Mouse (Mus musculus) thymus, postnatal 0 days (tissue): ENCODE data around the gene 2610318N02Rik. TPM values are rescaled to one million over a fixed set of nuclear protein-coding genes. Genes with fewer than 3 reads are reported as not detected.
A peak's percentile ranks its signal among the peaks of the same experiment; 100 is the strongest.

Experiments used
- microRNA counts: library from miRNA; unstranded; fragments of <30 nt; microRNA quantifications from one replicate; lab custom pipeline; 2015
- microRNA-seq: library from miRNA; unstranded; fragments of <30 nt; microRNA quantifications from one replicate; pipeline ENCODE4, GENCODE M21; 2016; ENCODE audit warnings: borderline number of aligned reads
- polyA plus RNA-seq: library from polyadenylated mRNA; unstranded; fragments of >200 nt; fragmentation: Nextera tagmentation; extraction: Ambion mirVana; gene quantifications from 2 replicates; pipeline ENCODE4 v1.2.1, GENCODE M21; 2015

Gene 2610318N02Rik
- polyA plus RNA-seq, 1 experiment from 2014 or later = 61.3 TPM

MicroRNAs encoded within 50 kb of the gene (microRNA counts, 519-probe panel; counts per million panel counts)
- microRNA mmu-miR-130b (lab: Ali Mortazavi, UCI) (6,538 counts per million, percentile 92 among the panel's probes with 10 or more counts), microRNA mmu-miR-301b (lab: Ali Mortazavi, UCI) (473 counts per million, percentile 71 among the panel's probes with 10 or more counts)

Small RNA genes lying within 50 kb of the gene (microRNA-seq; reads per million reads assigned to microRNA genes)
- gene Mir130b = 13,751 reads per million, percentile 95 among the genes with 10 or more reads in this experiment
- 141 reads per million, percentile 50 among the genes with 10 or more reads in this experiment for gene Mir301b

Other genes starting within 250 kb of the 2610318N02Rik start
- 18.1 and 19.8 TPM in 2 replicates for gene Ppm1f, start 228.7 kb downstream of the 2610318N02Rik start, polyA plus RNA-seq
- 180 and 190 TPM in 2 replicates for gene Mapk1, start 141.8 kb downstream of the 2610318N02Rik start, polyA plus RNA-seq
- gene Ypel1, start 55.5 kb downstream of the 2610318N02Rik start, polyA plus RNA-seq = 10.2 and 12.2 TPM in 2 replicates
- gene Ppil2, start 13.9 kb downstream of the 2610318N02Rik start, polyA plus RNA-seq = 148 and 150 TPM in 2 replicates
- gene Sdf2l1, start 7.2 kb upstream of the 2610318N02Rik start, polyA plus RNA-seq = 74.2 and 113 TPM in 2 replicates
- 17.2 and 18.7 TPM in 2 replicates for gene Ydjc, start 19.5 kb upstream of the 2610318N02Rik start, polyA plus RNA-seq
- 0.73 and 1.3 TPM in 2 replicates for gene Ccdc116, start 22.1 kb upstream of the 2610318N02Rik start, polyA plus RNA-seq
- gene Ube2l3, start 77.5 kb upstream of the 2610318N02Rik start, polyA plus RNA-seq = 420 and 454 TPM in 2 replicates
- gene Rimbp3, start 83.4 kb upstream of the 2610318N02Rik start, polyA plus RNA-seq = 0.30 and 0.48 TPM in 2 replicates
- gene Hic2, start 108.4 kb upstream of the 2610318N02Rik start, polyA plus RNA-seq = 1.5 and 2.2 TPM in 2 replicates
- gene Tmem191c, start 150.9 kb upstream of the 2610318N02Rik start, polyA plus RNA-seq = 33.3 and 50.5 TPM in 2 replicates
- gene Serpind1, start 206.2 kb upstream of the 2610318N02Rik start, polyA plus RNA-seq = 0.15 and 0.30 TPM in 2 replicates